Mouse (Mus musculus): ENCODE data around the gene Fanca.

The Fanca gene

GRCm38 (mm10) chr8:123318467-123318911 is at the start of gene Fanca:
Fanca (minus strand) TSS chr8:123318576.
- DNase-seq (ENCODE audit: extremely low spot score): peak; percentile 95

DNA sequence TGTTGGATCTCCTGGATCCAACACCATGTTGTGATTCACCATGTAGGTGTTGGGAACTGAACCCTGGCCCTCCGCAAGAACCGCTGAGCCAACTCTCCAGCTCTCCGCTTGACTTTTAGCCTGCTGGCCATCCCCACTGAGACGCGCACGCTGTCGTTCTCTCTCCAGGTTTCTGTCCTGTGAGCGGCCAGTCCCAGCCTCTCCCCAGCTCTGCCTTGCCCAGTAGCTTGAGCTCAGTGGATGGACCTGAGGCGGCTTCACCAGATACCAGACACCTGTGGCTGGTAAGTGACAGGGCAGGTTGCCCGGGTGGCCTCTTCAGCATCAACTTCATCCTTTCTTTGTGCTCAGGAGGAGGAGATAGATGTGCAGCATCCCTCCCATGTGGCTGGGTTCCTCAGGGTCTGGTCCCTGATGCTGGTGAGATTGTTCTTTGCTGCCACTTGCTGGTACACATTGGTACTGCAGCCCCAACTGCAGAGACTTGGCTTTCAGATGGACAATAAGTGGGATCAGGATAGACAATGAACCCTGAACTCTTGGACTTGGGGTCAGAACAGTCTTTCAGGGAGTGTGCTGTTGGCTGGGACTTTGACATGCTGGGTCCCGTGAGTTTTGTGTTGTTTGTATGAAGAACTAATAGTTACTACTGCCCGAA is 42.8 kb upstream of the Fanca start:
- peak; percentile 88 for DNase-seq (ENCODE audit: extremely low spot score)

- no peak for DNase-seq (ENCODE audit: extremely low spot score)
These were observed 34.8 kb upstream of the Fanca start for GRCm38 (mm10) chr8:123353216-123353615.

DNA sequence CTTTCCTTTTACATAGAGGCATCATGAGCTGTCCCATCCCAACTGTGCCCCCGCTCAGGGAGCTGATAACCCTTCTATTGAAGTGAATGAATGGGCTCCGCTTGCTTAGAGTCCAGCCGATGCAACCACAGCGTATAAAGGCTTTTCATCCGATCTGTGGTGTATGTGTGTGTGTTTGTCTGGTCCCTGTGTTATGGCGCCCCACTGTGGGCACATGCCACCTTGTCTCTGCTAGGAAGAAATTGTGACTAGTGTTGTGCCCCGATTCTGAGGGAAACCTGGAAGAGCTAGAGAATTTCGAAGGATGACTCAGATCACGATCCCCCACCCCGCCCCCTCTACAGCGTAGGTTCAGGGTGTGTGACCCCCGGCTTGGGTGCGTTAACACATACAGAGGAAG is 34.4 kb upstream of the Fanca start:
- DNase-seq (ENCODE audit: extremely low spot score): peak; percentile 33

DNA sequence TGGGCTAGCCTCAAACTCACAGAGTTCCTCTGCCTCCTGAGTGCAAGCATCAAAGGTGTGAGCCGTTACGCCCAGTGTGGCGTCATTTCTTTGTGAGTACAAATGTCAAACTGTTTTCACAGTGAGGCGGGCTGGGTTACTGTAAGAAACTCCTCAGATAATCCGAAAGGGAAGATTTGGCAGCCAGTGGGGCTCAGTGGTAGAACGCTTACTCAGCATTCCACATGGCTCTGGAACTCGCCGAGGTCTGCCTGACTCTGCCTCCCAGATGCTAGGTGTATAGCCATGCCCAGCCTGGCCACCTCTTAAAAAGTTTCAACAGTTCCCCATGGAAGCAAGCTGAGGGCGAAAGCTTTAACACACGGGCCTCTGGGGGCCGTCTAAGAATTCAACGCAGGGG is 33.7 kb upstream of the Fanca start:
- no peak for DNase-seq (ENCODE audit: extremely low spot score)

- DNase-seq (ENCODE audit: extremely low spot score): no peak
These were observed 30.7 kb upstream of the Fanca start for GRCm38 (mm10) chr8:123349073-123349472.

DNA sequence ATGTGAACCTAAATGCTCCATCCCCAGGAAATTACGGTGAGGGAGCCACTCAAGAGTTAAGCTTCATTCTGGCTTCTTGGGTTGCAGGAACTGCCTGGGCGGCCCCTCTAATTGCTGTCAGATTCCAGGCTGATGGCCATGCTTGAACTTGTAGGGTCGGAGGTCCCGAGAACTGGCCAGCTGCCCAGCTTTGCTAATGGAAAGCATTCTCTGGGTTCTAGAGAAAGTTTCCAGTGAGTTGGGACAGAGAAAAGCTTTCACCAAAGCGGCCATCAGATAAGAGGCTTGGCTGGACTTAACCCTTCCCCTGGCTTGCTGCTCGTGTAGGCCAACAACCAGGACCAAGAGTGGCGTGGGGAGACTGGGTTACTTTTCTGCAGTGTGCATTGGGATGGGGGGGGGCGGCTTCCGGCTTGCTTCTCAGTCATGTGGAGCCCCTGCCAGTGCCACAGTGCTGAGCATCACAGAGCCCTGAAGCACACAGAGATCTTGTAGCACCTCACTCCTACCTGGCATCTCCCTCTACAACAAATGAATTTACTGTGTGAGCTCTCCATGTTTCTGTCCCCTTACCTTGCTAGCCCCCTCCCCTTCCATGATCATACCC is 30.0 kb upstream of the Fanca start:
- no peak for DNase-seq (ENCODE audit: extremely low spot score)

DNA sequence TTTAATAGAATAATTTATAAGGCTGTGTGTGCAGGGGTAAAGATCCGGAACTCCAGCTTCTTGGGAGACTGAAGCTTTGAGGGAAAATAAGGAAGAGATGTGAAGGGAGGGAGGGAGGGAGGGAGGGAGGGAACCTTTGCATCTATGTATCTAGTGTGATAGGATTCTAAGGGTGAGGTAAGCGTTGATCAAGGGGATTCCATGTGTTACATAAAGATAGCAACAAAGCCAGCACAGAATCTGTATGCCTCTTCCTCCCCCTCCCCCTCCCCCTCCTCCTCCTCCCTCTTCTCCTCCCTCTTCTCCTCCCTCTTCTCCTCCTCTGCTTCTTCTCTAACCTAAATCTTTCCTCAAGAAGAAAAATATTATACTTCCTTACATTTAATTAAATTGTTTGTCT is 28.9 kb upstream of the Fanca start:
- DNase-seq (ENCODE audit: extremely low spot score): no peak

DNA sequence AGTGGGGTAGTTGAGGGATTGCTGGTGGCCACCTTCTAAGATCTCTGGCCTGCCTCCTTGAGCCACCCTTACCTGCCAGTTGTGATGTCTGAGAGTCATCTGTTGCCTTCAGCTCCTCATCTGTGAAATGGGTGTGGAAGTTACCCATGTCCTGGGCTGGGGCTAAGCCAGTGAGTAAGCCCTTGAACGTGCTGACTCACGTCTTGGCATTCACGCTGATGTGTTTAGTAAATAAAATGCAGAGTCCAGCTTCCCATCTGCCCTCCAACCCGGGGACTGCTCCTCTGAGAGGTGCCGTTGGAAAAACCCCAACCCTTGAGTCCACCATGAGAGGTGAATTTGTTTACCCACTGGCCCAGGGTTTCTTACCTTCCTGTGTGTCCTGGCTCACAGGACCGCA is 27.5 kb upstream of the Fanca start:
- DNase-seq (ENCODE audit: extremely low spot score): no peak

GRCm38 (mm10) chr8:123345135-123345534 is 26.8 kb upstream of the Fanca start:
- DNase-seq (ENCODE audit: extremely low spot score): no peak

GRCm38 (mm10) chr8:123343422-123343821 is 25.0 kb upstream of the Fanca start:
- DNase-seq (ENCODE audit: extremely low spot score): no peak

GRCm38 (mm10) chr8:123342911-123343310 is 24.5 kb upstream of the Fanca start:
- no peak for DNase-seq (ENCODE audit: extremely low spot score)

GRCm38 (mm10) chr8:123342253-123342652 is 23.9 kb upstream of the Fanca start:
- no peak for DNase-seq (ENCODE audit: extremely low spot score)

DNA sequence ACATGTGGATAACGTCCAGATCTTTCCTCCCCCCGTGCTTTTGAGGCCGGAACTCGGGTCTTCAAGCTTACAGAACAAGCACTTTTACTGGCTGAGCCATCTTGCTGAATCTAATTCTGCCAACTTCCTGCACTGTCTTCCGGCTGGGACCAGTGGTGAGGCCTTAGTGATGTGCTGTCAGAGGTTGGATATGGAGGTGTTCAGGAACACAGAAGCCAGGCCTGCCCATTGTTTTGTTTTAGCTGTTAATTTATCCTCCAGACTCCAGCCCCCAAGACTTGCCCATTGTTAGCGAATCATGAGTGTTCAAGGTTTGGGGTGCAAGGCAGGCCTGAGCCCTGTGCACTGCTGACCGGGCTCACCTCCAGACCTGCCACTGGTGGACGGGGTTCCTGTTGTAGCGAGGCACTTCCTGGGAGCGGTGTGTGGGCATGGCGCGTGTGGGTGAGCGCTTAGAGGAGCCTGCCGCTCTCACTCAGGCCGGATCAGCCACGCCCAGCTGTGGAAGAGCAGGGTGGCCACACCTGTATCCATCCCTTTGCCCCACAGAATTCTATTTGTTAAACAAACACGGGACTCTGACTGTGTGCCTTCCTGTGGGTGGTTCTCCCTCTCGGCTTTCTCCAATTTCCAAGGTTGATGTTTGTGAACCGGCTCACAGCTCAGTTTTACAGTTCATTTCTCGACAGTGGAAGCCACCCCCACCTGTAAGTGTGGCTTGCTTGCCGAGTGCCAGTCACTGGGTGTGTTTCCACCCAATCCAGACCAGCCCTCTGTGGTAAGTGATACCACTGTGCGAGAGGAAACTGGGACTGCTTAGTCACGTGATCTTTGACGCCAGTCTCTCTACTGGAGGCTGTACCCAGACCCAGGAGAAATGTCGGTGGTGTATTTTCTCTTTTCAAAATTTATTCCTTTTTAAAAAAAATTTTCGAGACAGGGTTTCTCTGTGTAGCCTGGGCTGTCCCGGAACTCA is 23.0 kb upstream of the Fanca start:
- DNase-seq (ENCODE audit: extremely low spot score): no peak

- no peak for DNase-seq (ENCODE audit: extremely low spot score)
These were observed 21.7 kb upstream of the Fanca start for GRCm38 (mm10) chr8:123340071-123340470.

DNA sequence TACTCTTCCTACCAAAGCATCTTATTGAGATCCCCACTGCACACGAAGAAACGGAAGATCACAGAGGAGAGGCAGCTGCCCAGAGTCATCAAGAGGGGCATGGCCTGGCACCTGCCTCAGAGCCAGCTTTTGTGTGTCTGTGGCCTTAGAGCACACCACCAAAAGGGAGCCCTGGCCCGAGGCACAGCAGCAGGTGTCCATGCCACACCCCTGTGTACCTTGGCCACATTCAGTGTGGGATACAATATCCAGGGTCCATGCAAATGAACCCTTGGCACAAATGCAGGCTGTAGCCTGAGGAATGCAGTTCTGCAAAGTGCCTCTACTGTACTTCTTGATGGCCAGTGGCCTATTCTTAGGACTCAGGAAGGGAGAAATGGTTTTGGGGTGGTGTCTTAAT is 19.1 kb upstream of the Fanca start:
- DNase-seq (ENCODE audit: extremely low spot score): no peak

DNA sequence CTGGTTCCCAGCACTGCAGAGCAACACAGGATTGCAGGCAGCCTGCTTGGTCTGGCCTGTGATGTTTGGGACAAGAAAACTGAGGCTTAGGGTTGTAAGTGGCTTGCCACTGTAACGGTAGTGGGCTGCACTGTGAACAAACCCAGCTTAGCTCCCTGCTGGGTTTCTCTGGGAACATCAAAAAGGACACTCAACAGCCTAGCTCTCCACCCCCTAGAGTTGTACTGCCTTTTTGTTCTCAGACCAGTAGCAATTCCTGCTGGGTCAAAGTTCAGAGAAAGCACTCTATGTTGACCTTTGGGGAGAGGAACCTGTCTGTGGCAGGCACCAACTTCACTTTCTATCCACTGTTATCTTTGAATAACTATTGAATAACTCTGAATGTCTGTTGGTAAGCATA is 16.1 kb upstream of the Fanca start:
- DNase-seq (ENCODE audit: extremely low spot score): no peak

DNA sequence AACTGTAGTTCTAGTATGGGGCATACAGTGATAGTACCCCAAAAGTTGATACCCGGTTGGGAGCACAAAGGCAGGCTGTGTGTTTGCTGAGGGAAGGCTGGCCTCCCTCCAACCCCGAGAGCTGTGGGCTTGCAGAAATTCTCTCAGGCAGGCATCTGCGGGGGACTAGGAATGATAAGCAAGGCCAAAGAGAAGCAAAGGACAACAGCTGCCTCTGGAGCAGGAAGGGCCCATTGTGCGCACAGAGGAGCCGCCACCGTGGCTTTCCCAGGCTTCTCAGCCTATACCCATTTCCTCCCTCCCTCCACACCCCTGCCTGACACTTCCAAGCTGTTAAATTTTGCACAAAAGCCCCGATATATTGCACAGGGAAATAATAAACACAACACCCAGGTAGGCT is 15.5 kb upstream of the Fanca start:
- DNase-seq (ENCODE audit: extremely low spot score): no peak

DNA sequence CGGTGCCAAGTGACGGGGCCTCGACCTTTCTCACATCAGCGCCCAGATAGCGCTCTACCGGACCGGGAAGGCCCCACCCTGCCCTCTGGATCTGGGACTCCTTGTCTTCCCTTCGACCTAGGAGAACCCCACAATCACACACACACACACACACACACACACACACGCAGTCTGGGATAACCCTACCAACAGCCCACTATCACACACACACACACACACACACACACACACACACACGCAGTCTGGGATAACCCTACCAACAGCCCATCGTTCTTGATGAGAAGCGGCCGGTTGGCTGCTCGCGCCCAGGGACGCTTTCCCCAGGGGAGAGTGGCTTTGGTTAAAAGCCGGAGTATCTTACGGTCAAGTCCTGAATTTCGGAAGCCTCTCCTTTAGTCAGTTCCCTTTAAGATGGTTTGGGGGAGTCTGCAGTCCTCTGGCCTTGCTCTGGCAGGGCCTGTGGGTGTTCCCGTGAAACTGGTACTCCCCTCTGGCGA is 14.8 kb upstream of the Fanca start:
- DNase-seq (ENCODE audit: extremely low spot score): no peak

- peak; percentile 90 for DNase-seq (ENCODE audit: extremely low spot score)
These were observed 14.1 kb upstream of the Fanca start, which contains the start of gene Spire2 for GRCm38 (mm10) chr8:123332262-123333090. Spire2 (plus strand) TSS chr8:123332713.

- DNase-seq (ENCODE audit: extremely low spot score): no peak
These were observed 13.4 kb upstream of the Fanca start for GRCm38 (mm10) chr8:123331810-123332209.
